Mouse (Mus musculus) neural tube, postnatal 0 days (tissue): ENCODE data around the gene Gm21836. TPM values are rescaled to one million over a fixed set of nuclear protein-coding genes. Genes with fewer than 3 reads are reported as not detected.

ENCODE experiments used
- polyA plus RNA-seq: library from polyadenylated mRNA; unstranded; fragments of >200 nt; fragmentation: Nextera tagmentation; extraction: Ambion mirVana; gene quantifications from 2 replicates; pipeline ENCODE4 v1.2.1, GENCODE M21; 2015

Gene Gm21836
- not detected in 2 replicates for polyA plus RNA-seq

GRCm38 (mm10) chr9:124493693-124494092 lies at the start of gene Gm21836:
Gm21836 (minus strand) TSS chr9:124493793.

GRCm38 (mm10) chr9:124476096-124476902 lies 17.3 kb downstream of the Gm21836 start, which contains the start of gene Ppp2r3d:
Ppp2r3d (minus strand) TSS chr9:124476898.

Other genes starting within 250 kb of the Gm21836 start
- 11.0 and 11.4 TPM in 2 replicates for gene 2010315B03Rik, start 181.1 kb downstream of the Gm21836 start, polyA plus RNA-seq
- gene Ppp2r3d, start 16.9 kb downstream of the Gm21836 start, polyA plus RNA-seq = 148 and 159 TPM in 2 replicates